Comparison of ENCODE assay signal across 8 mouse cellular contexts in genomic region chrX:85777141-85777540, GRCm38 (mm10). TPM values are rescaled to one million over a fixed set of nuclear protein-coding genes. Genes with fewer than 3 reads are reported as not detected.
A peak's percentile ranks its signal among the peaks of the same experiment; 100 is the strongest.
DNase-seq lines count a peak whose midpoint lies in the region; ATAC-seq and TF ChIP-seq lines count a peak whose summit lies in the region.

No protein-coding gene starts in this region.

- peak overlapping the region; percentile 61 for H3K27ac ChIP-seq in CH12.LX (ENCODE audit: insufficient read depth, low read depth)
- peak overlapping the region; percentile 97 for H3K27ac ChIP-seq in heart, postnatal 0 days (ENCODE audit: low read depth)

- peak overlapping the region; percentile 70 for H3K9ac ChIP-seq in CH12.LX (ENCODE audit: insufficient read depth, low read depth)
- peak overlapping the region; percentile 65 for H3K9ac ChIP-seq in heart, postnatal 0 days (replicated peaks; ENCODE audit: low read depth, low read length)

- TF ChIP-seq RAD21 in CH12.LX (IDR thresholded peaks at IDR 0.05; ENCODE audit: low read depth, low read length) = no peak

- peaks cover 12% of the 10 kb centered on the region; the same call in 1 of the 2 replicates for H3K79me2 ChIP-seq in CH12.LX (replicated peaks; ENCODE audit: control insufficient read depth, extremely low read depth, insufficient read depth, poor library complexity, severe bottlenecking)

- TF ChIP-seq POLR2A in CH12.LX (IDR thresholded peaks at IDR 0.05; ENCODE audit: low read depth, low read length) = no peak

- peaks cover 0 to 16% of the 10 kb centered on the region in 2 experiments; a peak in 1 of 4 replicates for H3K4me1 ChIP-seq in CH12.LX (ENCODE audit: control insufficient read depth in 1 of 2, insufficient read depth in 2 of 2)
- H3K4me1 ChIP-seq in heart, postnatal 0 days (ENCODE audit: control insufficient read depth, insufficient read depth) = no peaks in the 10 kb centered on the region

- no peak overlapping the region for H3K4me2 ChIP-seq in CH12.LX (ENCODE audit: insufficient read depth, low read depth, poor library complexity, severe bottlenecking)
- peak overlapping the region; percentile 59 for H3K4me2 ChIP-seq in heart, postnatal 0 days (ENCODE audit: low read depth, low read length)

- H3K9me3 ChIP-seq in CH12.LX (replicated peaks; ENCODE audit: low read length) = no peaks in the 10 kb centered on the region
- no peaks in the 10 kb centered on the region for H3K9me3 ChIP-seq in heart, postnatal 0 days (replicated peaks; ENCODE audit: control insufficient read depth, low read length)

- H3K4me3 ChIP-seq in CH12.LX (replicated peaks in 1 of 3; ENCODE audit: low read depth in 2 of 3, low read length in 2 of 3, poor library complexity in 1 of 3) = peak overlapping the region; percentile 62 to 74 (median 71)
- H3K4me3 ChIP-seq in heart, postnatal 0 days (ENCODE audit: low read depth, low read length) = peak overlapping the region; percentile 52

- H3K27me3 ChIP-seq in CH12.LX (replicated peaks) = no peaks in the 10 kb centered on the region
- no peaks in the 10 kb centered on the region for H3K27me3 ChIP-seq in heart, postnatal 0 days (ENCODE audit: control insufficient read depth, insufficient read depth, low read length)

- dilution Hi-C loops in CH12.LX (cut with MboI; ENCODE audit: extremely low pct_ligation_motif_present, extremely low pct_unique_long_range_greater_than_20kb, low sequenced_read_pairs) = no loop called here

- H3K36me3 ChIP-seq in CH12.LX (replicated peaks in 1 of 2; ENCODE audit: control insufficient read depth in 1 of 2, insufficient read depth in 1 of 2, low read length in 1 of 2) = no peaks in the 10 kb centered on the region
- no peaks in the 10 kb centered on the region for H3K36me3 ChIP-seq in heart, postnatal 0 days (replicated peaks; ENCODE audit: control insufficient read depth, insufficient read depth, low read length)

- WGBS in heart, postnatal 0 days = 14% methylated on average over 17 of the region's 17 CpGs

- TF ChIP-seq EP300 in CH12.LX (IDR thresholded peaks at IDR 0.05; ENCODE audit: low read length) = peak; percentile 32; the same call in 1 of the 2 replicates
- no peak for TF ChIP-seq EP300 in heart, postnatal 0 days (IDR thresholded peaks at IDR 0.05; ENCODE audit: low read depth)

- peak; percentile 60 for DNase-seq in embryo, embryonic 10 days (ENCODE audit: low spot score)
- DNase-seq in embryo, embryonic 9.5 days (ENCODE audit: extremely low spot score) = no peak
- DNase-seq in CH12.LX (ENCODE audit: extremely low read depth) = peak; percentile 66
- DNase-seq in embryo, embryonic 11 days = peak; percentile 60
- peak; percentile 58 for DNase-seq in heart, postnatal 0 days (ENCODE audit: low spot score)
- DNase-seq in kidney, postnatal 36 days = peak; percentile 69 to 80
- peak; percentile 29 for DNase-seq in mesoderm, embryonic 11.5 days (ENCODE audit: low read depth, low spot score)
- no peak for DNase-seq in left cerebral cortex, postnatal 36 days (ENCODE audit: low spot score in 2 of 2)

- peak; percentile 53 for ATAC-seq in heart, postnatal 0 days (ENCODE audit: insufficient read depth, low read depth)

- no peak for TF ChIP-seq CTCF in CH12.LX (conservative IDR thresholded peaks at IDR 0.05 in 1 of 2, IDR thresholded peaks at IDR 0.05 in 1 of 2; ENCODE audit: low read depth in 2 of 2, low read length in 2 of 2)
- TF ChIP-seq CTCF in heart, postnatal 0 days (IDR thresholded peaks at IDR 0.05; ENCODE audit: low read depth) = no peak

- in situ Hi-C loops in CH12.LX (cut with MboI; ENCODE audit: low pct_ligation_motif_present, low pct_unique_long_range_greater_than_20kb, low sequenced_read_pairs) = loop anchor here (10.0 kb wide), 1 partner anchor 98 kb away; the partner anchor contains the start of gene 5430427O19Rik

- intact Hi-C loops in left cerebral cortex, postnatal 36 days (cut with DNase I) = no loop called here

TF ChIP-seq in CH12.LX, 34 proteins besides CTCF, POLR2A, EP300 and RAD21:
- TF ChIP-seq JUND (conservative IDR thresholded peaks at IDR 0.05; ENCODE audit: low read depth, low read length) (no peak), BHLHE40 (IDR thresholded peaks at IDR 0.05; ENCODE audit: low read depth, low read length) (no peak), ZMIZ1 (IDR thresholded peaks at IDR 0.05; ENCODE audit: low read depth, low read length) (no peak), MAFK (IDR thresholded peaks at IDR 0.05; ENCODE audit: insufficient replicate concordance, low read length) (no peak), MAZ (IDR thresholded peaks at IDR 0.05; ENCODE audit: low read depth, low read length) (0 out of 2 replicates have a peak, but pooled peaks have one; percentile 20), CHD2 (IDR thresholded peaks at IDR 0.05; ENCODE audit: low read length) (no peak), ZKSCAN1 (IDR thresholded peaks at IDR 0.05; ENCODE audit: borderline replicate concordance, low read depth, low read length) (no peak), ZC3H11A (IDR thresholded peaks at IDR 0.05; ENCODE audit: low read depth, low read length) (no peak), MAX (IDR thresholded peaks at IDR 0.05; ENCODE audit: low read length) (no peak), TCF12 (IDR thresholded peaks at IDR 0.05; ENCODE audit: low read depth, low read length) (no peak), TBP (conservative IDR thresholded peaks at IDR 0.05; ENCODE audit: low read depth, low read length) (no peak), ZNF384 (IDR thresholded peaks at IDR 0.05; ENCODE audit: low read depth, low read length) (no peak), IRF4 (IDR thresholded peaks at IDR 0.05; ENCODE audit: low read depth, low read length) (0 out of 2 replicates have a peak, but pooled peaks have one; percentile 18), UBTF (IDR thresholded peaks at IDR 0.05; ENCODE audit: low read depth, low read length) (no peak), KAT2A (IDR thresholded peaks at IDR 0.05; ENCODE audit: insufficient replicate concordance, low read length) (0 out of 2 replicates have a peak, but pooled peaks have one; percentile 13), MEF2A (IDR thresholded peaks at IDR 0.05; ENCODE audit: borderline replicate concordance, low read depth, low read length) (no peak), MYC (IDR thresholded peaks at IDR 0.05; ENCODE audit: low read depth, low read length) (0 out of 2 replicates have a peak, but pooled peaks have one; percentile 34), NELFE (IDR thresholded peaks at IDR 0.05; ENCODE audit: low read depth, low read length) (peak; percentile 39; the same call in 1 of the 2 replicates), MXI1 (IDR thresholded peaks at IDR 0.05; ENCODE audit: low read depth, low read length) (no peak; the same call in 1 of the 2 replicates), HCFC1 (IDR thresholded peaks at IDR 0.05; ENCODE audit: low read depth, low read length) (no peak), NRF1 (IDR thresholded peaks at IDR 0.05; ENCODE audit: low read depth, low read length) (no peak), SIN3A (IDR thresholded peaks at IDR 0.05; ENCODE audit: low read length) (peak; percentile 62), GABPA (IDR thresholded peaks at IDR 0.05; ENCODE audit: insufficient replicate concordance, low read depth, low read length) (no peak), E2F4 (IDR thresholded peaks at IDR 0.05; ENCODE audit: insufficient replicate concordance, low read depth, low read length) (no peak)

RNA-seq across cellular contexts. Expression of gene Gk, which starts 0.5 kb away (rescaled TPM):
- total RNA-seq in CH12.LX (2012; rRNA removed) (19.8 and 24.3 TPM in 2 replicates), CH12.LX (2014; rRNA removed) (29.6 and 34.9 TPM in 2 replicates)
- 12.9 and 18.2 TPM in 2 replicates for polyA plus RNA-seq in CH12.LX (2012; ENCODE audit: insufficient read length, low read depth)
- total RNA-seq in heart, postnatal 0 days (2014; rRNA removed; ENCODE audit: low replicate concordance) = 22.6 and 24.0 TPM in 2 replicates
- 17.9 and 18.7 TPM in 2 replicates for polyA plus RNA-seq in heart, postnatal 0 days (2015; fragmentation: Nextera tagmentation; extraction: Ambion mirVana)
- total RNA-seq in left cerebral cortex, postnatal 36 days (2021) = 10 to 100 TPM; 21.8 to 26.4 TPM

Comparison
In these comparisons a context has a peak if more than half of its experiments do, and no peak if none do; other contexts are left out.
1. DNase-seq: peak in embryo, embryonic 10 days (single experiment), CH12.LX (single experiment), embryo, embryonic 11 days (single experiment), heart, postnatal 0 days (single experiment), kidney, postnatal 36 days (2 of 2) and mesoderm, embryonic 11.5 days (single experiment); none in embryo, embryonic 9.5 days (single experiment) and left cerebral cortex, postnatal 36 days (0 of 2).